Mouse (Mus musculus) G1E (cell line): ENCODE data around the gene Lsamp.

Experiments used
- CTCF ChIP-seq: IDR thresholded peaks from 2 replicates; pipeline ENCODE4 v1.5.1; 2012; ENCODE audit warnings: low read depth, low read length, inconsistent platforms, mixed read lengths
- GATA1 ChIP-seq: IDR thresholded peaks from 2 replicates; pipeline ENCODE4 v1.6.1; 2012; ENCODE audit warnings: borderline replicate concordance, low read length, inconsistent platforms, mixed read lengths
- GATA2 ChIP-seq: IDR thresholded peaks from 2 replicates; pipeline ENCODE4 v1.6.1; 2012; ENCODE audit warnings: low read depth, low read length, inconsistent platforms, borderline replicate concordance
- POLR2AphosphoS5 ChIP-seq: IDR thresholded peaks from 2 replicates; pipeline ENCODE4 v1.6.1; 2012; ENCODE audit warnings: low read depth, low read length, inconsistent platforms; ENCODE audit not compliant: insufficient replicate concordance
- TAL1 ChIP-seq: conservative IDR thresholded peaks from 2 replicates; pipeline ENCODE4 v1.6.1; 2012; ENCODE audit warnings: low read depth, low read length, inconsistent platforms, mixed read lengths

DNA sequence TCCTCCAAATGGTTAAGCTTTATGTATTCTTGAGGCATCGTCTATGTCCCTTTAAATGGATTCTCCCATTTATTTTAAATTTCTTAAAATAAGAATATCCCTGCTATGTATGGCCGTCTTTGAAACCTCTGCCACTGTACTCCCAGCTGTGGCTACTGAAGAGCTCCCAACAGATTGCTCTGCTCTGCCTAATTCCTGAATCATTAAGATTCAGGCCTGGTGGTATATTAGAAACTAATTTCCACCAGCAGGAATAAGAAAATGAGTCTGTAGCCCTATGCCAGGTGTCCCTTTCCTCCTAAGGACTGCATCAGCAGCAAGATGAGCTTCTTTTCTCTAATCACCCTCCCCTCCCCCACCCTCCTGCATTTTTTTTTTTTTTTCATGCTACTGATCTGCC lies 1381.0 kb downstream of the Lsamp start:
- TF ChIP-seq CTCF: no peak
- TF ChIP-seq GATA1: no peak
- no peak for TF ChIP-seq TAL1
- TF ChIP-seq POLR2AphosphoS5: no peak
- TF ChIP-seq GATA2: no peak
